Mouse (Mus musculus) bone marrow, adult 2 months (tissue): Measurements from ENCODE around the gene Tmtc1.

ENCODE experiments used
- CTCF ChIP-seq: fragments of 200-500 bp; IDR thresholded peaks from 2 replicates; pipeline ENCODE4 v1.5.1; 2011; ENCODE audit warnings: low read length, control low read depth; ENCODE audit not compliant: control insufficient read depth, insufficient read depth
- POLR2A ChIP-seq: fragments of 200-500 bp; IDR thresholded peaks from 2 replicates; pipeline ENCODE4 v1.6.1; 2011; ENCODE audit warnings: low read depth, mild to moderate bottlenecking, control low read depth, low read length, borderline replicate concordance; ENCODE audit not compliant: control insufficient read depth

DNA sequence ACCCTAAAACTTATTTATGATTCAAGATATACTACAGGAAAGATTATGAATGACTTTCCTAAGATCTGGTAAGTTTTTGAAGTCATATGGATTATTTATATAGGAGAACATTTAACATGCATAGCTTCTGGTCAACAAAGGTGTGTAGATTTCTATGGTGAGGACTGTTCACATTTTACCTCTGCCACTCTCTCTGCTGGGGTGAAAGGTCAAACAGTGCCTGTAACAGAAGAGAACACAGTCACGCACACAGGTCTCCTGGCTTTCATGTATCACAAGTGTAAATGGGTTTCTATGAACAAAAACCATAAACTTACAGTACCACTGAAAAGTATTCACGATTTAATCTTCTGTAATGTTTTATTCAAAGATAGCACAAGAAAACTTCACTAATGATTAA is 245.0 kb downstream of the Tmtc1 start:
- no peak for TF ChIP-seq CTCF
- no peak for TF ChIP-seq POLR2A
